Mouse (Mus musculus): ENCODE results near the gene Sae1.

Gene Sae1

GRCm38 (mm10) chr7:16280721-16281120 lies 106.9 kb downstream of the Sae1 start:
- DNase-seq (ENCODE audit: low spot score in 2 of 2), result no peak

- no peak for DNase-seq (ENCODE audit: low spot score in 2 of 2)
Measured at GRCm38 (mm10) chr7:16274922-16275890, 112.4 kb downstream of the Sae1 start.

GRCm38 (mm10) chr7:16273766-16274140 lies 113.9 kb downstream of the Sae1 start:
- peak in 1 of 2 experiments; percentile 67 for DNase-seq (ENCODE audit: low spot score in 2 of 2)

GRCm38 (mm10) chr7:16273081-16273765 lies 114.4 kb downstream of the Sae1 start, which contains the start of gene Inafm1:
Gene Inafm1 (minus strand): TSS chr7:16273617.
- DNase-seq (ENCODE audit: low spot score in 2 of 2), result peak; percentile 80 to 87

GRCm38 (mm10) chr7:16272681-16273080 lies 114.9 kb downstream of the Sae1 start:
- peak in 1 of 2 experiments; percentile 71 for DNase-seq (ENCODE audit: low spot score in 2 of 2)

GRCm38 (mm10) chr7:16271139-16271538 lies 116.5 kb downstream of the Sae1 start:
- DNase-seq (ENCODE audit: low spot score in 2 of 2), result no peak
